Mouse (Mus musculus) cerebellum, adult 2 months (tissue): ENCODE results near the gene Cldn14. TPM values are rescaled to one million over a fixed set of nuclear protein-coding genes. Genes with fewer than 3 reads are reported as not detected.
A peak's percentile ranks its signal among the peaks of the same experiment; 100 is the strongest.

Experiments used
- DNase-seq, 2 experiments: peaks; one replicate each; pipeline ENCODE4 v3.0.0; 2021
- H3K27ac ChIP-seq: fragments of 200-500 bp; 2 replicates; pipeline ENCODE4 v1.5.1; 2012; ENCODE audit warnings: low read length, control low read depth, inconsistent platforms; ENCODE audit not compliant: insufficient read depth
- H3K27me3 ChIP-seq: fragments of 200-500 bp; 2 replicates; pipeline ENCODE4 v1.6.1; 2012; ENCODE audit warnings: inconsistent platforms, mild to moderate bottlenecking, low read length, moderate library complexity; ENCODE audit not compliant: control insufficient read depth, insufficient read depth
- H3K4me1 ChIP-seq: fragments of 200-500 bp; 2 replicates; pipeline ENCODE4 v1.6.1; 2011; ENCODE audit warnings: low read length; ENCODE audit not compliant: control insufficient read depth, insufficient read depth
- H3K4me3 ChIP-seq: fragments of 200-500 bp; replicated peaks from 2 replicates; pipeline ENCODE3; 2011; ENCODE audit warnings: mild to moderate bottlenecking, low read depth, low read length, control low read depth; ENCODE audit not compliant: insufficient read depth
- CTCF ChIP-seq: fragments of 200-500 bp; IDR thresholded peaks from 2 replicates; pipeline ENCODE4 v1.5.1; 2011; ENCODE audit warnings: low read depth, mild to moderate bottlenecking, control low read depth, low read length, moderate library complexity, borderline replicate concordance; ENCODE audit not compliant: insufficient read depth
- POLR2A ChIP-seq: fragments of 200-500 bp; IDR thresholded peaks from 2 replicates; pipeline ENCODE4 v1.6.1; 2011; ENCODE audit warnings: low read length, control low read depth, borderline replicate concordance; ENCODE audit not compliant: insufficient read depth
- WGBS: fragments of 180-500 bp; shearing (Covaris S2); methylation state at CpG from one replicate; pipeline ENCODE4 v1.1.7; 2018; 5-methylcytosine and 5-hydroxymethylcytosine counted together
- polyA plus RNA-seq: library from polyadenylated mRNA; depleted of rRNA; stranded (reverse); fragments of >200 nt; gene quantifications from 2 replicates; pipeline ENCODE4 v1.2.3, GENCODE M21; 2012; rRNA removed

Gene Cldn14
- 5.8 and 6.6 TPM in 2 replicates for polyA plus RNA-seq

- H3K4me3 ChIP-seq, result no peak within 1 kb of the TSS
Observed at GRCm38 (mm10) chr16:94008737-94009136, at the start of gene Cldn14. Gene Cldn14, minus strand, starts transcription at chr16:94008837.

GRCm38 (mm10) chr16:94055576-94055975, 46.9 kb upstream of the Cldn14 start:
- TF ChIP-seq CTCF (no peak), POLR2A (no peak)
- DNase-seq, result no peak
- Histone ChIP-seq H3K4me3 (no peak overlapping the region), H3K27ac (no peak overlapping the region), H3K4me1 (peaks cover 2% of the 10 kb centered on the region; the same call in 1 of the 2 replicates), H3K27me3 (peaks cover 1% of the 10 kb centered on the region; the same call in 1 of the 2 replicates)
- WGBS, result 48% methylated on average over 8 of the region's 8 CpGs

More at GRCm38 (mm10) chr16:94008737-94009136, at the start of gene Cldn14:
- TF ChIP-seq POLR2A (no peak), CTCF (no peak)
- DNase-seq, result no peak
- H3K27me3 ChIP-seq, result no peaks in the 10 kb centered on the region; the same call in 1 of the 2 replicates
- 57% methylated on average over 15 of the region's 15 CpGs for WGBS
- H3K27ac ChIP-seq, result no peak within 1 kb of the TSS
- H3K4me1 ChIP-seq, result no peaks in the 10 kb centered on the region

GRCm38 (mm10) chr16:94055176-94055575, 46.5 kb upstream of the Cldn14 start:
- no peak for TF ChIP-seq CTCF
- TF ChIP-seq POLR2A, result no peak
- H3K27me3 ChIP-seq, result peaks cover 1% of the 10 kb centered on the region; the same call in 1 of the 2 replicates
- no peak for DNase-seq
- no peak overlapping the region for H3K4me3 ChIP-seq
- 61% methylated on average over 12 of the region's 12 CpGs for WGBS
- no peak overlapping the region for H3K27ac ChIP-seq
- peaks cover 4% of the 10 kb centered on the region; the same call in 1 of the 2 replicates for H3K4me1 ChIP-seq

GRCm38 (mm10) chr16:94050368-94050767, 41.7 kb upstream of the Cldn14 start:
- TF ChIP-seq POLR2A (no peak), CTCF (no peak)
- H3K27me3 ChIP-seq, result peaks cover 1% of the 10 kb centered on the region; the same call in 1 of the 2 replicates
- no peak overlapping the region for H3K4me3 ChIP-seq
- WGBS, result 19% methylated on average over 3 of the region's 3 CpGs
- DNase-seq, result peak; percentile 35 to 67
- peaks cover 4% of the 10 kb centered on the region; the same call in 1 of the 2 replicates for H3K4me1 ChIP-seq
- H3K27ac ChIP-seq, result no peak overlapping the region

- no peak for DNase-seq
Observed at GRCm38 (mm10) chr16:94044996-94045395, 36.4 kb upstream of the Cldn14 start.

GRCm38 (mm10) chr16:94043797-94044196, 35.2 kb upstream of the Cldn14 start:
- Histone ChIP-seq H3K4me1 (no peaks in the 10 kb centered on the region), H3K27ac (no peak overlapping the region), H3K27me3 (no peaks in the 10 kb centered on the region; the same call in 1 of the 2 replicates), H3K4me3 (no peak overlapping the region)
- no peak for DNase-seq
- TF ChIP-seq POLR2A (no peak), CTCF (no peak)
- WGBS, result 76% methylated on average over 1 of the region's 1 CpGs

More at GRCm38 (mm10) chr16:94044996-94045395, 36.4 kb upstream of the Cldn14 start:
- no peak overlapping the region for H3K27ac ChIP-seq
- WGBS, result 57% methylated on average over 7 of the region's 7 CpGs
- no peak for TF ChIP-seq CTCF
- TF ChIP-seq POLR2A, result no peak
- H3K4me3 ChIP-seq, result no peak overlapping the region
- no peaks in the 10 kb centered on the region for H3K4me1 ChIP-seq
- H3K27me3 ChIP-seq, result no peaks in the 10 kb centered on the region; the same call in 1 of the 2 replicates

GRCm38 (mm10) chr16:94041065-94041712, 32.6 kb upstream of the Cldn14 start:
- no peak for DNase-seq
- Histone ChIP-seq H3K4me1 (no peaks in the 10 kb centered on the region), H3K27me3 (peaks cover 2% of the 10 kb centered on the region; the same call in 1 of the 2 replicates), H3K4me3 (no peak overlapping the region), H3K27ac (no peak overlapping the region)
- TF ChIP-seq POLR2A (no peak), CTCF (no peak)
- WGBS, result 23% methylated on average over 18 of the region's 18 CpGs

GRCm38 (mm10) chr16:94040485-94040884, 31.8 kb upstream of the Cldn14 start:
- WGBS, result 14% methylated on average over 16 of the region's 16 CpGs
- no peak for DNase-seq
- H3K4me3 ChIP-seq, result no peak overlapping the region
- no peak overlapping the region for H3K27ac ChIP-seq
- no peaks in the 10 kb centered on the region for H3K4me1 ChIP-seq
- peaks cover 2% of the 10 kb centered on the region; the same call in 1 of the 2 replicates for H3K27me3 ChIP-seq
- TF ChIP-seq POLR2A (no peak), CTCF (no peak)
